Mouse (Mus musculus) adrenal gland (tissue): ENCODE results near the gene Tspan33.

Experiments
- intact Hi-C: fragments of 180-260 bp; cut with DNase I; formaldehyde crosslinking; loops from one replicate; pipeline ENCODE4 v1.15.1; 2025

Tspan33 gene

GRCm38 (mm10) chr6:29697548-29697947, 3.5 kb downstream of the Tspan33 start:
- intact Hi-C loops = no loop called here

- intact Hi-C loops = no loop called here
Measured at GRCm38 (mm10) chr6:29699085-29699745, 5.2 kb downstream of the Tspan33 start.

GRCm38 (mm10) chr6:29701051-29701450, 7.0 kb downstream of the Tspan33 start:
- intact Hi-C loops = no loop called here

GRCm38 (mm10) chr6:29702126-29702525, 8.1 kb downstream of the Tspan33 start:
- intact Hi-C loops = no loop called here

GRCm38 (mm10) chr6:29704143-29704542, 10.1 kb downstream of the Tspan33 start:
- intact Hi-C loops = no loop called here

- intact Hi-C loops = no loop called here
Measured at GRCm38 (mm10) chr6:29707902-29708301, 13.9 kb downstream of the Tspan33 start.

GRCm38 (mm10) chr6:29711318-29711717, 17.3 kb downstream of the Tspan33 start:
- intact Hi-C loops = loop anchor here (2.0 kb wide), 1 partner anchor 47 kb away; no protein-coding TSS in a partner anchor

- intact Hi-C loops = loop anchor here (2.0 kb wide), 1 partner anchor 107 kb away; no protein-coding TSS in a partner anchor
Measured at GRCm38 (mm10) chr6:29712011-29712584, 18.1 kb downstream of the Tspan33 start.

- intact Hi-C loops = no loop called here
Measured at GRCm38 (mm10) chr6:29716624-29717365, 22.8 kb downstream of the Tspan33 start.

- intact Hi-C loops = no loop called here
Measured at GRCm38 (mm10) chr6:29717541-29717940, 23.5 kb downstream of the Tspan33 start.

GRCm38 (mm10) chr6:29717952-29718521, 24.0 kb downstream of the Tspan33 start:
- intact Hi-C loops = no loop called here

GRCm38 (mm10) chr6:29718894-29719329, 24.9 kb downstream of the Tspan33 start:
- intact Hi-C loops = no loop called here

GRCm38 (mm10) chr6:29721890-29722289, 27.9 kb downstream of the Tspan33 start:
- intact Hi-C loops = no loop called here

- intact Hi-C loops = no loop called here
Measured at GRCm38 (mm10) chr6:29726576-29727200, 32.7 kb downstream of the Tspan33 start.

GRCm38 (mm10) chr6:29728035-29728434, 34.0 kb downstream of the Tspan33 start:
- intact Hi-C loops = no loop called here

- intact Hi-C loops = no loop called here
Measured at GRCm38 (mm10) chr6:29729491-29729890, 35.5 kb downstream of the Tspan33 start.

- intact Hi-C loops = no loop called here
Measured at GRCm38 (mm10) chr6:29735336-29735688, 41.3 kb downstream of the Tspan33 start, which contains the start of gene Smo. Gene Smo, plus strand, starts transcription at chr6:29735503.

GRCm38 (mm10) chr6:29735689-29736451, 41.8 kb downstream of the Tspan33 start:
- intact Hi-C loops = no loop called here

- intact Hi-C loops = no loop called here
Measured at GRCm38 (mm10) chr6:29736610-29737458, 42.8 kb downstream of the Tspan33 start.
